In the genomic region with DNA sequence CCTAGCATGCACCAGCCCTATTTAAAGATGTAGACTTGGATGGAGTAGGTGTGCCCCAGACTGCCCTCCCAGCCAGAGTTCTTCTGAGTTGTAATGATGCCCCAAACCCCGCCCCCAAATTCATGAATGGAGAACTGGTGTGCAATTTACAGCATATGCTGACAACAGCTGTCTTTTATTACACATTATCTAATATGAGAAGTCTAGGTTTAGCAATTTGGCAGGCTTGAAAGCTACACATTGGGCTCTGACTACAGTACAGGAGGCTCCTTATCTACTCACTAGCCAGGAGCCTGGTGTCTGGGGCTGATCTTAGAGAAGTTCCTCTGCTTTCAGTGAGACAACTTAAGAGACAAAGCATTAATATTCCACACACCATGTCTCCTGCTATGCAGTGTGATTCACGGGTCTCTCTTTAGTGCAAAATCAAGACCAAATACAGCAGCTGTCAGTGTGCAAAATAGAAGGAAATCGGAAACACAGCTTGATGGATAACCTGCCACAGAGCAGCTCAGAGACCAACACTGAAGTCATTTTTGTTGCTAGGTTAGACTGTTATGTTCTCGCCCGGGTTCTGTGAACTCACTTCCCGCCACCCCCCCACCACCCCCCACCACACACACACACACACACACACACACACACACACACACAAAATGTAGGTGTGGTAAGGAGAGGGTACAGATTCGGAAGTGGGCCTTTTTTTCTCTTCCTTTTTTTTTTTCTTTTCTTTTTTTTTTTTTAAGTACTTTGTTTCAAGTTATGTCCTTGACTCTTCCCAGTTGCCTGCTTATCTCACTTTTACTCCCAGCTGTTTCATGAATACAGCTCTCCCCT, we compare ENCODE assay signal across 9 mouse cellular contexts. TPM values are rescaled to one million over a fixed set of nuclear protein-coding genes. Genes with fewer than 3 reads are reported as not detected.
A peak's percentile ranks its signal among the peaks of the same experiment; 100 is the strongest.
DNase-seq lines count a peak whose midpoint lies in the region; ATAC-seq lines count a peak whose summit lies in the region.
"Had no signal": no experiment of that assay in that cellular context is flagged by ENCODE, and none has a peak within 500 bp of the region (broad histone marks: within the 10 kb centered on the region; RNA-seq: fewer than 3 reads in every experiment).

No protein-coding gene starts in this region.

- ATAC-seq in hindbrain, embryonic 11.5 days (ENCODE audit: low FRiP score) = peak; percentile 57
- peak; percentile 54; the same call in 1 of the 2 replicates for ATAC-seq in hindbrain, embryonic 15.5 days (ENCODE audit: low FRiP score, low read depth)
- ATAC-seq in cerebellum, adult (ENCODE audit: insufficient number of reproducible peaks, low FRiP score, low TSS enrichment) = no peak

- no peak overlapping the region for H3K4me3 ChIP-seq in hindbrain, embryonic 11.5 days (ENCODE audit: low read depth, low read length)
- H3K4me3 ChIP-seq in hindbrain, embryonic 10.5 days = no peak overlapping the region
- no peak overlapping the region for H3K4me3 ChIP-seq in hindbrain, embryonic 15.5 days
- H3K4me3 ChIP-seq: limb, embryonic 15.5 days had no signal

- no peaks in the 10 kb centered on the region for H3K4me1 ChIP-seq in hindbrain, embryonic 11.5 days (replicated peaks; ENCODE audit: control insufficient read depth, insufficient read depth, low read length)
- H3K4me1 ChIP-seq in hindbrain, embryonic 10.5 days (replicated peaks) = 0 out of 2 replicates have a peak, but pooled peaks cover 3% of the 10 kb centered on the region
- no peaks in the 10 kb centered on the region for H3K4me1 ChIP-seq in hindbrain, embryonic 15.5 days (replicated peaks)

- H3K9ac ChIP-seq in hindbrain, embryonic 11.5 days (ENCODE audit: low read depth, low read length) = no peak overlapping the region
- no peak overlapping the region for H3K9ac ChIP-seq in hindbrain, embryonic 15.5 days
- H3K9ac ChIP-seq: limb, embryonic 15.5 days had no signal

- no peak overlapping the region for H3K27ac ChIP-seq in hindbrain, embryonic 11.5 days (ENCODE audit: low read depth, low read length)
- H3K27ac ChIP-seq in hindbrain, embryonic 10.5 days = no peak overlapping the region
- H3K27ac ChIP-seq in hindbrain, embryonic 15.5 days (replicated peaks) = no peak overlapping the region
- H3K27ac ChIP-seq: limb, embryonic 15.5 days had no signal

- no peaks in the 10 kb centered on the region for H3K36me3 ChIP-seq in hindbrain, embryonic 11.5 days (ENCODE audit: control insufficient read depth, insufficient read depth, low read length)
- H3K36me3 ChIP-seq in hindbrain, embryonic 10.5 days = no peaks in the 10 kb centered on the region
- no peaks in the 10 kb centered on the region for H3K36me3 ChIP-seq in hindbrain, embryonic 15.5 days
- H3K36me3 ChIP-seq: limb, embryonic 15.5 days had no signal

- 56% methylated on average over 7 of the region's 7 CpGs for WGBS in hindbrain, embryonic 11.5 days
- WGBS in hindbrain, embryonic 10.5 days = 76% methylated on average over 7 of the region's 7 CpGs
- WGBS in hindbrain, embryonic 15.5 days = 44% methylated on average over 6 of the region's 7 CpGs

- no peaks in the 10 kb centered on the region for H3K27me3 ChIP-seq in hindbrain, embryonic 11.5 days (ENCODE audit: control insufficient read depth, insufficient read depth, low read length)
- no peaks in the 10 kb centered on the region for H3K27me3 ChIP-seq in hindbrain, embryonic 10.5 days (ENCODE audit: insufficient read depth, poor library complexity, severe bottlenecking)
- H3K27me3 ChIP-seq in hindbrain, embryonic 15.5 days = no peaks in the 10 kb centered on the region
- H3K27me3 ChIP-seq: limb, embryonic 15.5 days had no signal

- peak; percentile 4 for DNase-seq in hindbrain, embryonic 11.5 days (ENCODE audit: low spot score)
- no peak for DNase-seq in hindbrain, embryonic 10.5 days (ENCODE audit: low spot score)
- DNase-seq in MN1 (ENCODE audit: low spot score) = peak; percentile 52
- peak; percentile 58 to 61 for DNase-seq in natural killer cell, adult 2 months (ENCODE audit: low spot score in 2 of 2)
- DNase-seq in testis, postnatal 14 days (ENCODE audit: low spot score) = no peak
- DNase-seq in cerebellum, postnatal 36 days = no peak

- H3K9me3 ChIP-seq in hindbrain, embryonic 11.5 days (ENCODE audit: control insufficient read depth, low read length) = no peaks in the 10 kb centered on the region
- H3K9me3 ChIP-seq in hindbrain, embryonic 10.5 days = no peaks in the 10 kb centered on the region
- no peaks in the 10 kb centered on the region for H3K9me3 ChIP-seq in hindbrain, embryonic 15.5 days
- H3K9me3 ChIP-seq: limb, embryonic 15.5 days had no signal

- no peak overlapping the region for H3K4me2 ChIP-seq in hindbrain, embryonic 11.5 days (replicated peaks; ENCODE audit: low read depth, low read length)
- no peak overlapping the region for H3K4me2 ChIP-seq in hindbrain, embryonic 15.5 days
- H3K4me2 ChIP-seq: limb, embryonic 15.5 days had no signal

RNA-seq across cellular contexts. Expression of a gene that starts 39.8 kb away (rescaled TPM):
- 0.11 and 0.20 TPM in 2 replicates for polyA plus RNA-seq in hindbrain, embryonic 11.5 days (2014; fragmentation: Nextera tagmentation; extraction: Ambion mirVana)
- 0.27 and 0.30 TPM in 2 replicates for polyA plus RNA-seq in hindbrain, embryonic 10.5 days (2016; fragmentation: Nextera tagmentation; extraction: Ambion mirVana)
- 0.08 and 0.10 TPM in 2 replicates for polyA plus RNA-seq in hindbrain, embryonic 15.5 days (2015; fragmentation: Nextera tagmentation; extraction: Ambion mirVana)

Comparison
In these comparisons a context has a peak if more than half of its experiments do, and no peak if none do; other contexts are left out.
1. DNase-seq: peak in hindbrain, embryonic 11.5 days (single experiment), MN1 (single experiment) and natural killer cell, adult 2 months (2 of 2); none in hindbrain, embryonic 10.5 days (single experiment), testis, postnatal 14 days (single experiment) and cerebellum, postnatal 36 days (0 of 2).